Mouse (Mus musculus) testis, postnatal 14 days (tissue): Measurements from ENCODE around the gene Plpp4.

Experiments used
- DNase-seq: peaks from one replicate; pipeline ENCODE4 v3.0.0; 2021; ENCODE audit warnings: low spot score

Plpp4 gene

DNA sequence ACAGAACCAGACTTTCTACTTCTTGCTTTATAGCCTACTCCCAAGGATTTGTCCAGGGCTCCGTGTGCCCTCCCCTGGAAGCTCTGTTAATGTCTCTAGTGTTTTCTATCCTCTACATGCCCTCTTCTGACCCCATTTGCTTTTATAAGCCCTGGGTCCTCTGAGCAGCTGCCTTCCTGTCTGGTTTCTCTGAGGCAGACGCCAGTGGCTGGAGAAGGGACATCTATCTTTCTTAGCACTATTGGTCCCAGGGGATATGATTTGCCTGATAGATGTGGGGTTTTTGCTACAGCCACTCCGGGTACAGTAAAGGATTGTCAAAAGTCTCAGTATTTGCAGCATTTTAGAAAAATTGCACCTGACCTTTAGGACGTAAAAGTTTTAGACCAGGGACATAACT, 46.5 kb downstream of the Plpp4 start:
- DNase-seq = no peak

DNA sequence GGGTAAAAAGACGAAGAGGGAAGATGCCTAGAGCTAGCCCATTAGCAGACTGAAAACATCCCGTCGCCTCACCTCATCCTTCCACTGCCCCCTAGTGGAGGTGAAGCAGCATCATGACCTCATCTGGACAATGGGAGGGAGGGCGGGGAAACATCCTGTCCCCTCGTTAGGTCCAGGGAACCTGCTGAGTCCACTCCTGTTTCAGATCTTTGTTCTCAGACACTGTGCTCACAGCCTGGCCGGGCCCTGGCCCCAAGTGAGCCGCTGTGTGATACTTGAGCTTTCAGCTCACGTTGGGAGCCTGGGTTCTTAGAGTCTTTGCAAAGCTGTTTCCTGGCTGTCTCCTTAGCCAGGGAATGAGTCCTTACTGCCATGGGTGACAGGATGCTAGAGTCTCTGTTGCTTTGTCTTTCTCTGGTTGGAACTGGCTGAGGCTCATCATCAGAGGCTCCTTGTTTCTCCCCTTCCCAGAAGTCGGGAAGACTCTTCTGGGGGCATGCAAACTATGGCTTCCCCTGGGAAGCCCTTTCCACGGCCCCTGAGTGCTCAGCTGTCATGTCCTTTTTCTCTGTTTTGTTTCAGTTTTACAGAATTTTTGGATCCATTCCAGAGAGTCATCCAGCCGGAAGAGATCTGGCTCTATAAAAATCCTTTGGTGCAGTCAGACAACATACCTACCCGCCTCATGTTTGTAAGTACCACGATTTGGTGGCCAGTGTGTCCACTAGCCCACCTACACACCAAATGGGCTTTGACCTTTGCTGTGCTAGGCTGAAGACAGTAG, 50.4 kb downstream of the Plpp4 start:
- no peak for DNase-seq

DNA sequence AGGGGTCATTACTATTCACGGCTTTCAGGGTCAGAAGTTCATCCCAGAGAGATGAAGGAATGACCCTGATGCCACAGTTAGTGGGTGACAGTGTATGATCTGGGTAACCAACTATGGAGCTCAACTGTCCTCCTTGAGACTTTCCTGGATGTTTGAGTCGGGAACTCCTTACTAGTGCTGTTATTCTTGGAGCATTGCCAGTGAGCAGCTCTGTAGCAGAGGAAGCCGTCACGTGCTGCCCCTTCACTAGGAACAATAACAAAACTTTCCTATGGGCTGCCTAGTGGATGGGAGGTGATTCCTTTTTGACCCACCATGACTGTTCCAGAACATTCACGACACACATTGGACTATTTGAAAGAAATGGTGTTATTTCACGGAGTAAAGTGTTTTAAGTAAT, 51.8 kb downstream of the Plpp4 start:
- DNase-seq = no peak

DNA sequence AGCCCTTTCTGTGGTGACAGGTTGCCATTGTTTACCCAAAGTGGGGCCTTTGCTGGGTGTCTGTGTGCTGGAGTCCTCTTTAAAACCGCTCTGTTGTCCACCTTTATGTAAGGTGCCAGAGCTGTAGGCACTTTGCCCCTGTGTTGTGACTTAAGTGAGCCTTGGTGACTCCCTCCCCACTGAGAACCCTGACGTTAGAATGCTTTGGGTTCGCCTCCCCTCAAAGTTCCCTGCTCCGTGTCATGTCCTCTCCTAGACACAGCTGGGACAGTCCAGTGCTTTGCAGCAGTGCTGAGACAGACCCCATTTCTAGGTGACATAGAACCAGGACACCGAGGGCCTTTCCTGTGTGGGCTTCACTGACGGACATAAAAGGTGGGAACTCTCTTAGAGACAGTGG, 55.7 kb downstream of the Plpp4 start:
- no peak for DNase-seq

DNA sequence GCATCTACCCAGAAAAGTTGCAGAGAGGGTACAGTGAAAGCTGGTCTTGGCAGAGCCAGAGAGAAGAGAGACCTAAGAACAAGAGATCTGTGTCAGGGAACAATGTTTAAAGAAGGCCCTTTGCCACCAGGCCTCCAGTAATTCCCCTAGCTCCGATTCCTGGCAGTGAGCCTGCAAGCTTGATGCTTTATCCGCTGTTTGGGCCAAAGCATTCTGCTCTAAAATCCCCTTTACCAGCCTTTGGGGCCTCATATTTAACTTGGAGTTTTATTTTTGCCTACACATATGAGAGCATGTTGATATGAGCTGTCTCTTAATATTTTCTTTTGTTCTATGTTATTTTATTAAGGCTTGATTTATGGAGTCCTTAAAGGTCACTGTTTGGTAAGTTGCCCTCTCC, 57.1 kb downstream of the Plpp4 start:
- DNase-seq = no peak

DNA sequence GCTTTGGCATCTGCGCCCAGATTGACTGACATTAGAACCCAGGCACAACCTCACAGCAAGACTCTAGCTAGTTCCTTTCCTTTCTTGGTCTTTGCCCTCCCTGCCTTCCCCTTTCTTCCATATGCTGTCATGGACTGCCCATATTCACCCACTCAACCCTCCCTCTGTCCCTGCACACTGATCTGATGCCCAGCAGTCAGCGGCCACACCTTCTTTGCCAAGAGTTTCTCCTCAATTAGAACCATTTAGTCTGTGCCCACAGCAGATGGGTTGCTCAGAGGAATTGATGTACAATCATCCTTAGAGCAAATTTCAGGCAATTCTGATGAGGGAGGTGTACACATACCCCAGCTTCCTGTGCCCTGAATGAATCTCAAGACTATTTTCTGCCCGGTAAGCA, 83.3 kb downstream of the Plpp4 start:
- DNase-seq = no peak

DNA sequence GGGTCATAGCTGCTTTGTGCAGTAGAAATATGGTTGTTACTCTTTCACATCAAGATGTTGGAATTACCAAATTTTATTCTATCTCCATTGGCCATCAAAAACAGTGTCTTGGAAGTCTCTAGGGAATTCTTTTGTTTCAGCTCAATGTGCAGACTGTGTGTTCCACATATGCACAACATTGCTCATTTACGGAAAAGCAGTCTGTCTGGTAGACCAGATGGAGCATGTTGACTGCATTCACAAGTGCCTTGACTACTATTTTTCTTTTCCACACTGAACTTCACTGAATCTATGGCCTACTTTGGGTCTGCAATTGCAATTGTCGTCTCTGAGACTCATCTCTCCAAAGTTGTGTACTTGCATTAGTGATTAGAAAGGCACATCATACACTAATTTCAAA, 98.7 kb downstream of the Plpp4 start:
- no peak for DNase-seq

DNA sequence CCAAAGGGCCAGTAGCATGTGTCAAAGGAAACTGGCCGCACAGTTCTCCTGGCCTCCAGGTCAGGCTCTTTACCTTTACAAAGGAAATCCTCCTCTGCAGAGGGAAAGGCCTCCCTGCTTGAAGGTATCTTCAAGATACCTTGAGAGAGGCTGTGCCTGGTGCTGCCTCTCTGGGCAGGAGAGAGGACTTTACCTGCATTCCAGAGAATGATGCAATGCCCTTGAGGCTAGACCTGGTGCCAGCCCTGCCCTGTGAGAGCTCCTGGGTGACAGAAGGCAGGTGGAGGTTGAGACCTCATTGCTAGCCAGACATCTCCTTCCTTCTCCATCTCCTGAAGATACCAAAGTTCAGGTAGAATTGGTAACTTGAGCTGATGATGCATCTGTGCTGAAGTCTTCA, 118.5 kb downstream of the Plpp4 start:
- DNase-seq = no peak

DNA sequence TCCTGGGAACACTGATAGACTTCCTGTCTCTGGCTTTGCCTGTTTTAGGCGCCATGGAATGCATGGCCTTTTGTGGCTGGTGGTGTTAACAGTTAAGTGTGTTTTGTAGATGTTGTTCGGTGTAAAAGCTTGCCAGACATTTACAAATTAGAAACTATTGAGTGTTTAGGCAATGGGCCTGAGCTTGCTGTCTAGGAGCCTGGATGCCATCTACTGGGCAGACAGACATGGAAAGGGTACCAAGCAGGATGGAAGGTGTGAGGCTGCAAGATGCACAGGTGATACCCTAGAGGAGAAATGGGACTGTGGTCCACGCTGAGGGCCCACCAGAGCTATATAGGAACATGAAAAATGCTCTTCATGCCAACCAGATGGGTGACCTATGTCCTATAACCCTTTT, 128.3 kb downstream of the Plpp4 start:
- DNase-seq = no peak

DNA sequence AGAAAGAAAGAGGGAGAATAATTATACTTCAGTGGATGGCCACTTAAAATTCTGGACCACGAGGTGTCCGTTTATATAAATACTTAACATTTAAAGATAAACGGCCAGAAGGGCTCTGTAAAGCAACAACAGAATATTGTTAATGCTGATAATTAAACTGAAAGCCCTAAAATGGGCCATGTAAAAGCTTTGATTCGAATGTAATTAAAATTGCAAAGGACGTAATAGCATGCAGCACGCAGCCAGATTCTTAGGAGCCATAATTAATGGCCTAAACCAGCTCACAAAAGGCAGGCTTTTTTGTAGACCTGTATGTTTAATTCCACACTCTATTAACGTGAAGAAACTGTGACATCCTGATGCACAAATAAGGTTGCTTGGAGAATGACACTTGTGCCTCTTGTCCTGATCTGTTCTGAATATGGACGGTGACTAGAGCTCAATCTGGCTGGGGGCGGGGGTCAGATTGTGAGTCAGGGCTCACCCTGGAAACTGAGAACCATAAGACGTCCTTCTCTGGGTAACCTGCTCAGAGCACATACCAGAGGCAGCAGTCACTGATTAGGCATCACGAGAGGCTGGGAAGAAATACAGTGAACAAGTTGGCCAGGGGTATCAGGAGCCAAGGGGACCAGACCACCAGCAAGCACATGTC, 136.1 kb downstream of the Plpp4 start:
- no peak for DNase-seq

DNA sequence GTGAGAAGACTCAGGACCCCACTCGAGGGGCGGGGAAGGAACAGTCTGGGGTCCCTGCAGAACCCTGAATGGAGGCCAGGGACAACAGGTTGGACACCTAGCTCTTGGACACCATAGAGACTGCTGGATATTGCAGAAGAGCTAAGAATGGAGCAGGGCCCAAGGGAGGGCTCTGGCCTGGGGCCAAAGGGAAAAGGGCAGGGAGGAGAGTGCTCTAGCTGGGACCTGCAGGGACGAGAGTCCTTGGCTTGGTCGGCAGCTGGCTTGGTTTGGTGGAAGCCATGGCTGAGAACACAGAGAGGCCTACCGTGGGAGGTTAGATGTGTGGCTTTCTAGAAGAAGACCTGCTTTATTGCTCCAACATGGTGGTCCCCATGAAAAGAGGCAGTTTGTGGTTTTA, 139.7 kb downstream of the Plpp4 start:
- DNase-seq = no peak

DNA sequence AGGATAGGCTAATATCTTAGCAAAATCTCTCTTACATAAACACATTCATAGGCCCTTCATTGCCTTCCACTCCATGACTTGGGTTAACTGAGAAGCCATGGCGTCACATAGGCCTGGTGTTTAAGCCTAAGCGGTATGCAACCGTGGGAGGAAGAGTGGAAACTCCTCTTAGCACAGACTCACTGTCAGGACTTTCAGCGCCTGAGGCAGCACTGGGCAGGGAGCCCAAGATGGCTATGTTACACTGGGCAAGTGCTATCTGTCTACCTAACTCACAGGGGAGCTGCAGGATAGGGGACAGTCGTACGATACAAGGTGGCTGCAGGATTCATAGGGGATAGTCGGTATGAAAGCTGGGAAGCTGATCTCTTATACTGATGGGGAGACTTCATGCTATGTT, 142.2 kb downstream of the Plpp4 start:
- DNase-seq = no peak

DNA sequence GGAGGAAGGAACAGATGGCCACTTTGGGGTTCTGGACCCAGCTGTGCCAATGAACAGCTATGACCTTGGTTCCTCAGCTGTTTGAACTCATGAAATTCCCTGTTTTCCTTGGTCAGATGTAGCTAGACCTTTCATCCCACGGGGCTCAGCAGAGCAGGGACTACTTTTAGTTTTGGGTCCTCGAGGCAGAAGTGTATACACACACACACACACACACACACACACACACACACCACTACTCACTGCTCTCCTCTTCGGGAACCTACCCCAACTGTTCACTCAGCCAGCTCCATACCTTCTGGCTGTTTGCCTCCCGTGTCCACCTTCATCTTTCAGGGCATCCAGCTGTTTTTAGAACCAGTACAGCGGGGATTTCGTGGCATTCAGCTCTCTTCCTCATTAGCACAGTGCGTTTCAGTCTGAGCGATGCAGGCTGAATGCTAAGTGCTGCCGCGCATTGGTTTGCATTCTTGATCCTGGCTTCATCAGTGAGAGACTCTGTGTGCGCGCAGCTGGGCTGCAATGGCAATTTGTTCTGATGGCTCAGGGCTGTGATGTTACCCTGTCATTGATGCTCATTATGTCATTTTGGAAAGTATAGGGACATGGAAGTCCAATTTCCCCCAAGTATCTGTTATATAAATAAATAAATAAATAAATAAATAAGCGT, 146.0 kb downstream of the Plpp4 start:
- DNase-seq = no peak

DNA sequence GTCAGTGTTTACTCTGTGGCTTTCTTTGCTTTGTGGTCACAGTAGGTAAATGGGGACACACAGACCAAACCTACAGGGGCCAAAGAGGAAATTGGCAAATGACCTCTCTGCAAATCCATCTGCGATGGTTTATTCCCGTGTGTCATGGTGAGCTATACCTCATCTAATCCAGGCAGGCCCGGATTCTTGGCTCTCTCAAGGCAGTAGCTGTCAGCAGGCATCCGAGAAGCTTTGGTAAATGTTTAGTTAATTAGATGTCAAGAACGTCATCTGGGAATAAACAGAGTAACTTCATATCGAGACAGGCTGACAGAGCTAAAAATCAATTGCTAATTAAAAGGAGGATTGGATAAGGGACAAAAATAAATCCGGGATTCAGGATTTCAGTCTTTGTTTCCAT, 149.2 kb downstream of the Plpp4 start:
- DNase-seq = no peak

DNA sequence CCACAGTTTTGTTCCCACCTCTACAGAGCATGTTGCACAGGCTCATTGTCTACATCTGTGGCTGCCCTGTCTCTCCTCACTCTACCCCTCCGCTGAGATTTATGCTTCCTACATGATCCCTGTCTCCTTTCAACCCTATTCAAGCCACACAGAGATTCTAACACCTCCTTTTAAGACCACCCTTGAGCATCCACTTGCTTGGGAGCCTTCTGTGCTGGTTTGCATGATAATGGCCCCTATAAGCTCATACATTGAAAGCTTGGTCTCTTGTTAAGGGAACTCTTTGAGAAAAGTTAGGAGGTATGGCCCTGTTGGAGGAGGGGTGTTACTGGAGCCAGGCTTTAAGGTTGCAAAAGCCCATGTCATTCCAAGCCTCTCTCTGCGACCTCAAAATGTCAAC, 155.9 kb downstream of the Plpp4 start:
- DNase-seq = no peak

DNA sequence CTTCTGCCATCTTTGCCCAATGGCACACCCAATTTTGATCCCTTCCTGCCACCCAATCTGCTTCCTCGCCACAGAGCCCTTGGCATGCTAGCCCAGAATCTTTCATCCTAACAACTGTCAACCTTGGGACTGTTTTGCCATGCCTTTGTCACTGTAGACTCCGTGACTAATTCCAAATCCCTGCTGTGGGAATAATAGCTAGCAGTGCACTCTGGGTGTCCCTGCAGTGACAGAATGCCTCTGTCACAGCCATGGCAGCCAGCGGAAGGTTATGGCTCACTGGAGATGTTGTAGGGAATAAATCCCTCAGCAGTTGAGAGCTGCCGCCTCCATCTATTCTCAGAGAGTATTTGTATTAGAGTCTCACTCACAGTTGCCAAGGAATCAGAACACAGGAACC, 158.3 kb downstream of the Plpp4 start:
- DNase-seq = no peak

DNA sequence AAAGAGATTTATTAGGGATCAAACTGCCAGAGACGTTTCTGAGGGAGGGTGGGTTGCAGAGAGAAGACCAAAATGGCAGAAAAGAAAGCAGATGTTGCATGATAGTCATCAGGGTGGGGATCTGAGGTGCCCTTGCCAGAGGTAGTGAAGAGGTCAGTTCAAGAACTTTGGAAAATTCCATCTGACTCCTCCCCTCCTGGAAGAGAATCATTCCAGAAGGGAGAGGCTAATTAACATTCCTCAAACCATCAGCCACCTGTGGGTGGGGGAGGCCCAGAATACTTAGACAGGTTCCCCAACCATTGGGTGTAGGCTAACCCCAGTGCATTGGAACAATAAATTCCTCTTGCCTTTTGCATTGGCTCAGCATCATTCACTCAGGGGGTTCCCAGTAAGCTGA, 164.3 kb downstream of the Plpp4 start:
- DNase-seq = no peak

DNA sequence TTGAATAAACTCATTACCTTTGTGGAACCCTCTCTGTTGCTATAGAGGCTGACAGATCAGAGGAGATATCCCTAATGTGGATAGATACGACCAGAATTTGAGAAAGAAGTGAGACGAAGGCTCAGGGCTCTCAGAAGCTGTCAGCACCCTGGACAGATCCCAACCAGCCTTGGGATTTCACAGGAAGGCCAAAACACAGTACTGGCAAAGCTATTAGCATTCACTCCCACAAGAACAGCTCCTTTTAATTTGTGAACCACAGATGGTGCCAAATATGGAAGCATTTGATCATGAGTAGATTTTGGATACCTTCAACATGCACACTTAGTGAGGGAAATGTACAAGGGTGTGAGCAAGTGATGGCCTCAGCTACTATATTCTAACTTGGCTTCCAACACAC, 168.7 kb downstream of the Plpp4 start:
- DNase-seq = no peak

DNA sequence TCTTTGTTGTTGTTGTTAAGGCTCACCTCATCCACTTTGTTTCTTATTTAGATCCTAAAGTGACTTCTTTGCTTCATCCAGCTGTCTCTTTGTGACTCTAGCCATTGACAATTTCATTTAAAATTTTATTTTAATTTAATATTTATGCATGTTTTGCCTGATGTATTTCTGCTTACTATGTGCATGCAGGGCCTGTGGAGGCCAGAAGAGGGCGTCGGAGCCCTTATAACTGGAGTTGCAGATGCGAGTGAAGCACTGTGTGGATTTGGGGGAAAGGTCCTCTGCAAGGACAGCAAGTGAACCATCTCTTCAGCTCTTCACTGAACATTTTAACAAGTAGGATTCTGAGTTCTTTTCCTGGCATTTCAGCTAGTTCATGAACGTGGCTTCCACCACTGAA, 172.0 kb downstream of the Plpp4 start:
- no peak for DNase-seq

DNA sequence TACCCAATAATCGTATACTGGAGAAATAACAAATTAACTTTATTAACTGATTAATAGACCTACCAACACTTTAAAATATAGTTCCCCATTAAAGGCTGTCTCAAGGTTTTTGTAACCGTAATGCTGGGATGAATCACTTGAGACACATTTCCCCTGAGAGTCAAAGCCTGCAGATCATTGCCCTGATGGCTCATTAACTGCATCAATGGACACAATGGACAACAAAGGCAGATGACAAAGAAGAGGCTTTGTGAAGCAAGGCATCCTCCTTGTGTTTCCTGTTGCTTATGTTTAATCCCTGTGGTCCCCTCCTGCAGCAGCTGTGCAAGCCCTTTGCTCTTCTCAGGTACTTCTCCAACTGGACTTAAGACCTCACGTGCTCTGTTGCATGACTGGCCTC, 173.1 kb downstream of the Plpp4 start:
- DNase-seq = no peak
